Mouse (Mus musculus) forebrain, embryonic 16.5 days (tissue): ENCODE results near the gene Pygb. TPM values are rescaled to one million over a fixed set of nuclear protein-coding genes. Genes with fewer than 3 reads are reported as not detected.

Experiments
- ATAC-seq: fragments of 200-750 bp; cut with Nextera tagmentation; 2 replicates; pipeline ENCODE4 v1.8.0; 2017; ENCODE audit warnings: mild to moderate bottlenecking, moderate library complexity
- H3K27ac ChIP-seq: fragments of 300-500 bp; sonication (generic); 2 replicates; pipeline ENCODE4 v1.5.1; 2014; ENCODE audit warnings: low read length, control low read depth
- H3K27me3 ChIP-seq: fragments of 300-500 bp; sonication (generic); replicated peaks from 2 replicates; pipeline ENCODE4 v1.6.1; 2014; ENCODE audit warnings: low read length; ENCODE audit not compliant: control insufficient read depth, insufficient read depth
- H3K36me3 ChIP-seq: fragments of 300-500 bp; sonication (generic); 2 replicates; pipeline ENCODE4 v1.6.1; 2014; ENCODE audit not compliant: control insufficient read depth, insufficient read depth
- H3K4me1 ChIP-seq: fragments of 300-500 bp; sonication (generic); replicated peaks from 2 replicates; pipeline ENCODE4 v1.6.1; 2014; ENCODE audit warnings: low read length; ENCODE audit not compliant: control insufficient read depth, insufficient read depth
- H3K4me2 ChIP-seq: fragments of 300-500 bp; sonication (generic); 2 replicates; pipeline ENCODE4 v1.6.1; 2014; ENCODE audit warnings: mild to moderate bottlenecking, low read length, control low read depth
- H3K4me3 ChIP-seq: fragments of 300-500 bp; sonication (generic); replicated peaks from 2 replicates; pipeline ENCODE4 v1.5.1; 2014; ENCODE audit warnings: mild to moderate bottlenecking, low read length, control low read depth
- H3K9ac ChIP-seq: fragments of 300-500 bp; sonication (generic); replicated peaks from 2 replicates; pipeline ENCODE4 v1.6.1; 2014; ENCODE audit warnings: low read depth, low read length, control low read depth
- H3K9me3 ChIP-seq: fragments of 300-500 bp; sonication (generic); 2 replicates; pipeline ENCODE4 v1.6.1; 2016; ENCODE audit warnings: low read length; ENCODE audit not compliant: control insufficient read depth
- WGBS: fragments of 180-500 bp; shearing (Covaris S2); extraction: QIAGEN DNeasy Blood & Tissue Kit; methylation state at CpG from one replicate; pipeline ENCODE4 v1.1.7; 2014; 5-methylcytosine and 5-hydroxymethylcytosine counted together
- polyA plus RNA-seq: library from polyadenylated mRNA; unstranded; fragments of >200 nt; fragmentation: Nextera tagmentation; extraction: Ambion mirVana; gene quantifications from 2 replicates; pipeline ENCODE4 v1.2.1, GENCODE M21; 2015

The Pygb gene
- polyA plus RNA-seq, 1 experiment from 2014 or later: 102 TPM

- WGBS: 82% methylated on average over 3 of the region's 3 CpGs
- ATAC-seq: no peak
- H3K36me3 ChIP-seq: peaks cover 19% of the 10 kb centered on the region
- H3K4me3 ChIP-seq: no peak overlapping the region
- H3K9ac ChIP-seq: no peak overlapping the region
- no peaks in the 10 kb centered on the region for H3K27me3 ChIP-seq
- no peak overlapping the region for H3K27ac ChIP-seq
- H3K4me2 ChIP-seq: no peak overlapping the region
- no peaks in the 10 kb centered on the region for H3K4me1 ChIP-seq
- H3K9me3 ChIP-seq: no peaks in the 10 kb centered on the region
These were observed 44.4 kb downstream of the Pygb start for GRCm38 (mm10) chr2:150830911-150831441.

GRCm38 (mm10) chr2:150832029-150832428, 45.5 kb downstream of the Pygb start:
- Histone ChIP-seq H3K4me2 (no peak overlapping the region), H3K36me3 (peaks cover 17% of the 10 kb centered on the region), H3K4me3 (no peak overlapping the region), H3K4me1 (no peaks in the 10 kb centered on the region), H3K27ac (no peak overlapping the region), H3K9me3 (no peaks in the 10 kb centered on the region), H3K9ac (no peak overlapping the region), H3K27me3 (no peaks in the 10 kb centered on the region)
- no peak for ATAC-seq
- WGBS: 89% methylated on average over 7 of the region's 7 CpGs

- H3K4me2 ChIP-seq: no peak overlapping the region
- no peaks in the 10 kb centered on the region for H3K4me1 ChIP-seq
- no peak overlapping the region for H3K9ac ChIP-seq
- no peak for ATAC-seq
- 72% methylated on average over 7 of the region's 7 CpGs for WGBS
- peaks cover 9% of the 10 kb centered on the region; the same call in 1 of the 2 replicates for H3K36me3 ChIP-seq
- no peaks in the 10 kb centered on the region for H3K27me3 ChIP-seq
- no peak overlapping the region for H3K27ac ChIP-seq
- H3K9me3 ChIP-seq: no peaks in the 10 kb centered on the region
- no peak overlapping the region for H3K4me3 ChIP-seq
These were observed 48.1 kb downstream of the Pygb start for GRCm38 (mm10) chr2:150834616-150835015.

- no peak for ATAC-seq
- no peak overlapping the region for H3K4me3 ChIP-seq
- 97% methylated on average over 4 of the region's 4 CpGs for WGBS
- no peak overlapping the region for H3K27ac ChIP-seq
- no peaks in the 10 kb centered on the region for H3K4me1 ChIP-seq
- no peaks in the 10 kb centered on the region for H3K9me3 ChIP-seq
- H3K9ac ChIP-seq: no peak overlapping the region
- H3K36me3 ChIP-seq: 0 out of 2 replicates have a peak, but pooled peaks cover 7% of the 10 kb centered on the region
- no peaks in the 10 kb centered on the region for H3K27me3 ChIP-seq
- H3K4me2 ChIP-seq: no peak overlapping the region
These were observed 49.4 kb downstream of the Pygb start for GRCm38 (mm10) chr2:150835975-150836374.

- WGBS: 69% methylated on average over 15 of the region's 15 CpGs
- H3K9ac ChIP-seq: no peak overlapping the region
- ATAC-seq: no peak
- no peak overlapping the region for H3K4me2 ChIP-seq
- no peak overlapping the region for H3K27ac ChIP-seq
- H3K36me3 ChIP-seq: 0 out of 2 replicates have a peak, but pooled peaks cover 7% of the 10 kb centered on the region
- no peaks in the 10 kb centered on the region for H3K4me1 ChIP-seq
- H3K9me3 ChIP-seq: no peaks in the 10 kb centered on the region
- no peak overlapping the region for H3K4me3 ChIP-seq
- no peaks in the 10 kb centered on the region for H3K27me3 ChIP-seq
These were observed 50.4 kb downstream of the Pygb start for GRCm38 (mm10) chr2:150836906-150837305.

- Histone ChIP-seq H3K9ac (no peak overlapping the region), H3K36me3 (0 out of 2 replicates have a peak, but pooled peaks cover 4% of the 10 kb centered on the region), H3K4me2 (no peak overlapping the region), H3K4me1 (no peaks in the 10 kb centered on the region), H3K27me3 (no peaks in the 10 kb centered on the region), H3K4me3 (no peak overlapping the region), H3K27ac (no peak overlapping the region), H3K9me3 (no peaks in the 10 kb centered on the region)
- WGBS: 96% methylated on average over 3 of the region's 3 CpGs
- no peak for ATAC-seq
These were observed 51.2 kb downstream of the Pygb start for GRCm38 (mm10) chr2:150837781-150838180.

- H3K4me1 ChIP-seq: peaks cover 4% of the 10 kb centered on the region; the same call in 1 of the 2 replicates
- ATAC-seq: no peak
- no peaks in the 10 kb centered on the region for H3K9me3 ChIP-seq
- H3K27ac ChIP-seq: no peak overlapping the region
- WGBS: 84% methylated on average over 12 of the region's 12 CpGs
- H3K27me3 ChIP-seq: no peaks in the 10 kb centered on the region
- H3K36me3 ChIP-seq: 0 out of 2 replicates have a peak, but pooled peaks cover 2% of the 10 kb centered on the region
- H3K4me3 ChIP-seq: no peak overlapping the region
- H3K9ac ChIP-seq: no peak overlapping the region
- no peak overlapping the region for H3K4me2 ChIP-seq
These were observed 53.3 kb downstream of the Pygb start for GRCm38 (mm10) chr2:150839686-150840471.

GRCm38 (mm10) chr2:150841109-150841508, 54.6 kb downstream of the Pygb start:
- no peaks in the 10 kb centered on the region for H3K9me3 ChIP-seq
- 73% methylated on average over 11 of the region's 11 CpGs for WGBS
- 0 out of 2 replicates have a peak, but pooled peaks cover 2% of the 10 kb centered on the region for H3K36me3 ChIP-seq
- H3K4me3 ChIP-seq: no peak overlapping the region
- peaks cover 6% of the 10 kb centered on the region; the same call in 1 of the 2 replicates for H3K4me1 ChIP-seq
- ATAC-seq: no peak
- H3K27me3 ChIP-seq: no peaks in the 10 kb centered on the region
- no peak overlapping the region for H3K9ac ChIP-seq
- H3K4me2 ChIP-seq: no peak overlapping the region
- H3K27ac ChIP-seq: no peak overlapping the region

- no peak overlapping the region for H3K9ac ChIP-seq
- H3K4me2 ChIP-seq: no peak overlapping the region
- peaks cover 6% of the 10 kb centered on the region; the same call in 1 of the 2 replicates for H3K4me1 ChIP-seq
- H3K27ac ChIP-seq: no peak overlapping the region; the same call in 1 of the 2 replicates
- ATAC-seq: no peak
- no peaks in the 10 kb centered on the region for H3K9me3 ChIP-seq
- H3K27me3 ChIP-seq: no peaks in the 10 kb centered on the region
- peaks cover 2% of the 10 kb centered on the region; the same call in 1 of the 2 replicates for H3K36me3 ChIP-seq
- 81% methylated on average over 7 of the region's 7 CpGs for WGBS
- H3K4me3 ChIP-seq: no peak overlapping the region
These were observed 55.5 kb downstream of the Pygb start for GRCm38 (mm10) chr2:150842049-150842461.
